9 mouse cellular contexts compared by ENCODE assay signal in the genomic region with DNA sequence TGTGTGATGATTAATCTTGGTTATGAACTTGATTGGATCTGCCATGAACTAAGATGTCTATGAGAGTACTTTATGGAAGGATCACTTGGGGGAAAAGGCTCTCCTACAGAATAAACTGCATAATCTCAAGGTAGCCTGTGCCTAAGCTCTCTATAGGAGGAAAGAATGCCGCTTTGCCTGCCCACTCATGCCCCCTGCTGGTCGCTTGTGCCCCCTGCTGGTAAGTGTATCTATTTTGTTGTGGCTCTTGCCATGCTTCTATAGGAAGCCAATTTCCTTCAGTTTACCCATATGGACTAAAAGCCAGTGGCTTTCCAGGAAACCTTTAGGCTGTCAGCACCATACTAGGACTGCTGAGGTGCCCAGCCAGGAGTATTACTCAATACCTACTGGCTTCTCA. TPM values are rescaled to one million over a fixed set of nuclear protein-coding genes. Genes with fewer than 3 reads are reported as not detected.
A peak's percentile ranks its signal among the peaks of the same experiment; 100 is the strongest.
DNase-seq lines count a peak whose midpoint lies in the region; TF ChIP-seq lines count a peak whose summit lies in the region.
"Had no signal": no experiment of that assay in that cellular context is flagged by ENCODE, and none has a peak within 500 bp of the region (broad histone marks: within the 10 kb centered on the region; RNA-seq: fewer than 3 reads in every experiment).

No protein-coding gene starts in this region.

- H3K27me3 ChIP-seq in thymus, adult 2 months (ENCODE audit: control insufficient read depth, insufficient read depth, low read length), result no peaks in the 10 kb centered on the region
- H3K27me3 ChIP-seq: limb, embryonic 13.5 days had no signal

- H3K4me1 ChIP-seq in thymus, adult 2 months (replicated peaks; ENCODE audit: control insufficient read depth, insufficient read depth, low read length), result no peaks in the 10 kb centered on the region
- H3K4me1 ChIP-seq: limb, embryonic 13.5 days had no signal

- TF ChIP-seq POLR2A in thymus, adult 2 months (IDR thresholded peaks at IDR 0.05; ENCODE audit: control insufficient read depth, extremely low read depth, insufficient read depth, low read length, poor library complexity), result no peak

- intact Hi-C loops in gastrocnemius, postnatal 36 days (cut with DNase I), result no loop called here
- intact Hi-C loops in heart, postnatal 14 days (cut with DNase I), result no loop called here

- TF ChIP-seq CTCF in thymus, adult 2 months (IDR thresholded peaks at IDR 0.05; ENCODE audit: borderline replicate concordance, control insufficient read depth, extremely low read depth, insufficient read depth, low read length, poor library complexity), result peak; percentile 66; the same call in 1 of the 2 replicates

- WGBS in thymus, adult 2 months, result 45% methylated on average over 2 of the region's 2 CpGs

- H3K4me3 ChIP-seq in thymus, adult 2 months (ENCODE audit: control insufficient read depth, insufficient read depth, low read length), result no peak overlapping the region
- H3K4me3 ChIP-seq: limb, embryonic 13.5 days had no signal

- peak; percentile 17 for DNase-seq in gastrocnemius, adult 18-20 months (ENCODE audit: low spot score)
- no peak for DNase-seq in gastrocnemius, postnatal 36 days
- peak; percentile 77 to 78 for DNase-seq in B cell, adult 2 months
- peak; percentile 47 for DNase-seq in adrenal gland, adult 2 months
- peak; percentile 32 to 39 for DNase-seq in heart, postnatal 14 days
- DNase-seq in lung, postnatal 36 days, result peak; percentile 73
- peak; percentile 48 for DNase-seq in thymus, adult 2 months
- DNase-seq in ovary, adult 18-20 months (ENCODE audit: low spot score), result no peak

- H3K27ac ChIP-seq in thymus, adult 2 months (ENCODE audit: control insufficient read depth, insufficient read depth, low read length), result no peak overlapping the region
- H3K27ac ChIP-seq: limb, embryonic 13.5 days had no signal

- no peaks in the 10 kb centered on the region for H3K36me3 ChIP-seq in thymus, adult 2 months (ENCODE audit: control insufficient read depth, insufficient read depth, low read length)
- H3K36me3 ChIP-seq: limb, embryonic 13.5 days had no signal

RNA-seq across cellular contexts. Expression of a gene that starts 9.7 kb away (rescaled TPM):
- total RNA-seq in gastrocnemius, adult 18-20 months (2021), result 10 to 100 TPM; 11.1 to 12.1 TPM
- 10 to 100 TPM; 11.8 to 13.3 TPM for total RNA-seq in gastrocnemius, postnatal 36 days (2021)
- total RNA-seq in adrenal gland, adult 2 months (2021), result 10 to 100 TPM; 32.0 to 39.7 TPM
- polyA plus RNA-seq in adrenal gland, adult 2 months (2012; rRNA removed), result 1.5 and 1.7 TPM in 2 replicates
- 10 to 100 TPM in 1 of 2 experiments, 1 to 10 TPM in 1; 8.4 to 10.5 TPM for total RNA-seq in heart, postnatal 14 days (2021)
- polyA plus RNA-seq in thymus, adult 2 months (2012; rRNA removed), result 11.3 and 12.3 TPM in 2 replicates

RNA-seq across cellular contexts. Expression of a gene that starts 33.6 kb away (rescaled TPM):
- 1 to 10 TPM; 6.0 to 7.1 TPM for total RNA-seq in gastrocnemius, adult 18-20 months (2021)
- 1 to 10 TPM; 6.6 TPM for total RNA-seq in gastrocnemius, postnatal 36 days (2021)
- 10 to 100 TPM; 18.3 to 25.2 TPM for total RNA-seq in adrenal gland, adult 2 months (2021)
- polyA plus RNA-seq in adrenal gland, adult 2 months (2012; rRNA removed), result 5.3 and 5.9 TPM in 2 replicates
- total RNA-seq in heart, postnatal 14 days (2021), result 10 to 100 TPM in 1 of 2 experiments, 1 to 10 TPM in 1; 8.3 to 10.4 TPM
- 2.7 and 3.5 TPM in 2 replicates for polyA plus RNA-seq in thymus, adult 2 months (2012; rRNA removed)

Comparison
In these comparisons a context has a peak if more than half of its experiments do, and no peak if none do; other contexts are left out.
1. DNase-seq: peak in gastrocnemius, adult 18-20 months (single experiment), B cell, adult 2 months (2 of 2), adrenal gland, adult 2 months (single experiment), heart, postnatal 14 days (2 of 2), lung, postnatal 36 days (single experiment) and thymus, adult 2 months (single experiment); none in gastrocnemius, postnatal 36 days (0 of 2) and ovary, adult 18-20 months (single experiment).